Mouse (Mus musculus): ENCODE results near the gene Pfkp. TPM values are rescaled to one million over a fixed set of nuclear protein-coding genes. Genes with fewer than 3 reads are reported as not detected.

Gene Pfkp
- polyA plus RNA-seq, 1 experiment from 2014 or later: 34.7 TPM

- Histone ChIP-seq H3K4me1 (ENCODE audit: control insufficient read depth, insufficient read depth, low read length) (no peaks in the 10 kb centered on the region), H3K4me3 (ENCODE audit: low read depth, low read length) (no peak overlapping the region), H3K9ac (ENCODE audit: low read length) (no peak overlapping the region), H3K9me3 (ENCODE audit: control insufficient read depth, low read length) (no peaks in the 10 kb centered on the region), H3K27me3 (ENCODE audit: control insufficient read depth, insufficient read depth, low read length) (no peaks in the 10 kb centered on the region), H3K36me3 (ENCODE audit: control insufficient read depth, insufficient read depth, low read length) (no peaks in the 10 kb centered on the region), H3K27ac (ENCODE audit: low read depth, low read length) (no peak overlapping the region), H3K4me2 (no peak overlapping the region)
- 81% methylated on average over 1 of the region's 1 CpGs for WGBS
- peak; percentile 57 for DNase-seq (ENCODE audit: low spot score, missing footprints)
- ATAC-seq (ENCODE audit: low FRiP score): no peak
Observed at GRCm38 (mm10) chr13:6641497-6641896, 7.1 kb downstream of the Pfkp start.

GRCm38 (mm10) chr13:6639507-6640030, 9.0 kb downstream of the Pfkp start:
- WGBS: 79% methylated on average over 5 of the region's 5 CpGs
- Histone ChIP-seq H3K9ac (ENCODE audit: low read length) (no peak overlapping the region), H3K36me3 (ENCODE audit: control insufficient read depth, insufficient read depth, low read length) (no peaks in the 10 kb centered on the region), H3K9me3 (ENCODE audit: control insufficient read depth, low read length) (no peaks in the 10 kb centered on the region), H3K4me1 (ENCODE audit: control insufficient read depth, insufficient read depth, low read length) (no peaks in the 10 kb centered on the region), H3K4me3 (ENCODE audit: low read depth, low read length) (no peak overlapping the region), H3K4me2 (no peak overlapping the region), H3K27ac (ENCODE audit: low read depth, low read length) (no peak overlapping the region), H3K27me3 (ENCODE audit: control insufficient read depth, insufficient read depth, low read length) (no peaks in the 10 kb centered on the region)
- no peak for DNase-seq (ENCODE audit: low spot score, missing footprints)
- ATAC-seq (ENCODE audit: low FRiP score): no peak

DNA sequence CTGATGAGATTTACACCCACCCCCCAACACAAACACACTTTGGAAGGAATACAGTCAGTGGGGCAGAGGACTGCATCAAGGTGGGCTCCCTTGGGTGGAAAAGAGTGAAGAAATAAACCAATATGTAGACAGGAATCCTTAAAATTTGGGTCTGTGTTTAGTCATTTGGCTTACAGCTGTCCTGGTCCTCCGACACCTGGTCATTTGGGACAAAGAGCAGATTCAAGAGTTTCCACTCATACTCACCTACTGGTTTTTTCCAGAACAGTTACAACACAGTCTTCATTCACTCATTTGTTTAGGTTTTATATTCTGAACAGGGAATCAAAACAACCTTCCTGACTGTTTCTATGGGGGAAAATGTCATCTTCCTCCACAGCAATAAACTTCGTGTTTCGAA, 9.6 kb downstream of the Pfkp start:
- WGBS: 92% methylated on average over 3 of the region's 3 CpGs
- H3K4me1 ChIP-seq (ENCODE audit: control insufficient read depth, insufficient read depth, low read length): no peaks in the 10 kb centered on the region
- no peak overlapping the region for H3K4me2 ChIP-seq
- H3K27ac ChIP-seq (ENCODE audit: low read depth, low read length): no peak overlapping the region
- H3K36me3 ChIP-seq (ENCODE audit: control insufficient read depth, insufficient read depth, low read length): no peaks in the 10 kb centered on the region
- H3K4me3 ChIP-seq (ENCODE audit: low read depth, low read length): no peak overlapping the region
- DNase-seq (ENCODE audit: low spot score, missing footprints): no peak
- H3K9ac ChIP-seq (ENCODE audit: low read length): no peak overlapping the region
- H3K9me3 ChIP-seq (ENCODE audit: control insufficient read depth, low read length): no peaks in the 10 kb centered on the region
- H3K27me3 ChIP-seq (ENCODE audit: control insufficient read depth, insufficient read depth, low read length): no peaks in the 10 kb centered on the region
- no peak for ATAC-seq (ENCODE audit: low FRiP score)

DNA sequence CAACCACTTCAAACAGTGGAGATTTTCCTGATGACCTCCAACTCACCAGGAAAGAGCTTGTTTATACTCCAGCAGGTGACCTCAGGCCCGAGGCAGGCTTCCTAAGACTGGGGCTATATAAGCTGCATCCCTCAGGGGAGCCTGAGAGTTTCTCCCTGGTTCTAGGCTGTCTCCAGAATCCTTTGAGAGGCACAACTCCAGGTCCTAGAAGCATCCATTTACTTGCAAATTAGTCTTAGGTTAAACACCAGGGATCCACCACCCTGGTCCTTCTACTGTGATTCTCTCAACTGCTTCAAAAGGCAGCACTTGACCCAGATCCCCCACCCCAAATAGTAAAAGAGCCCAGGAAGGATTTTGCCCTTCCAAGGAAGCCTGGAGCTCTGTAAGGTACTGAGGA, 10.2 kb downstream of the Pfkp start:
- Histone ChIP-seq H3K4me1 (ENCODE audit: control insufficient read depth, insufficient read depth, low read length) (no peaks in the 10 kb centered on the region), H3K9ac (ENCODE audit: low read length) (no peak overlapping the region), H3K36me3 (ENCODE audit: control insufficient read depth, insufficient read depth, low read length) (no peaks in the 10 kb centered on the region), H3K27me3 (ENCODE audit: control insufficient read depth, insufficient read depth, low read length) (no peaks in the 10 kb centered on the region), H3K4me3 (ENCODE audit: low read depth, low read length) (no peak overlapping the region), H3K4me2 (no peak overlapping the region), H3K9me3 (ENCODE audit: control insufficient read depth, low read length) (no peaks in the 10 kb centered on the region), H3K27ac (ENCODE audit: low read depth, low read length) (no peak overlapping the region)
- ATAC-seq (ENCODE audit: low FRiP score) (no peak), DNase-seq (ENCODE audit: low spot score, missing footprints) (peak; percentile 47)
- WGBS: 52% methylated on average over 1 of the region's 1 CpGs

GRCm38 (mm10) chr13:6637534-6638124, 10.9 kb downstream of the Pfkp start:
- Histone ChIP-seq H3K4me2 (no peak overlapping the region), H3K4me3 (ENCODE audit: low read depth, low read length) (no peak overlapping the region), H3K9ac (ENCODE audit: low read length) (no peak overlapping the region), H3K36me3 (ENCODE audit: control insufficient read depth, insufficient read depth, low read length) (no peaks in the 10 kb centered on the region), H3K27ac (ENCODE audit: low read depth, low read length) (no peak overlapping the region), H3K9me3 (ENCODE audit: control insufficient read depth, low read length) (no peaks in the 10 kb centered on the region), H3K4me1 (ENCODE audit: control insufficient read depth, insufficient read depth, low read length) (no peaks in the 10 kb centered on the region), H3K27me3 (ENCODE audit: control insufficient read depth, insufficient read depth, low read length) (no peaks in the 10 kb centered on the region)
- ATAC-seq (ENCODE audit: low FRiP score) (no peak), DNase-seq (ENCODE audit: low spot score, missing footprints) (peak; percentile 57)
- WGBS: 90% methylated on average over 6 of the region's 7 CpGs

- Histone ChIP-seq H3K27ac (ENCODE audit: low read depth, low read length) (no peak overlapping the region), H3K4me3 (ENCODE audit: low read depth, low read length) (no peak overlapping the region), H3K4me2 (no peak overlapping the region), H3K9ac (ENCODE audit: low read length) (no peak overlapping the region), H3K27me3 (ENCODE audit: control insufficient read depth, insufficient read depth, low read length) (no peaks in the 10 kb centered on the region), H3K36me3 (ENCODE audit: control insufficient read depth, insufficient read depth, low read length) (no peaks in the 10 kb centered on the region), H3K4me1 (ENCODE audit: control insufficient read depth, insufficient read depth, low read length) (no peaks in the 10 kb centered on the region), H3K9me3 (ENCODE audit: control insufficient read depth, low read length) (no peaks in the 10 kb centered on the region)
- DNase-seq (ENCODE audit: low spot score, missing footprints) (peak; percentile 49), ATAC-seq (ENCODE audit: low FRiP score) (no peak)
- 92% methylated on average over 4 of the region's 4 CpGs for WGBS
Observed at GRCm38 (mm10) chr13:6636976-6637375, 11.6 kb downstream of the Pfkp start.

DNA sequence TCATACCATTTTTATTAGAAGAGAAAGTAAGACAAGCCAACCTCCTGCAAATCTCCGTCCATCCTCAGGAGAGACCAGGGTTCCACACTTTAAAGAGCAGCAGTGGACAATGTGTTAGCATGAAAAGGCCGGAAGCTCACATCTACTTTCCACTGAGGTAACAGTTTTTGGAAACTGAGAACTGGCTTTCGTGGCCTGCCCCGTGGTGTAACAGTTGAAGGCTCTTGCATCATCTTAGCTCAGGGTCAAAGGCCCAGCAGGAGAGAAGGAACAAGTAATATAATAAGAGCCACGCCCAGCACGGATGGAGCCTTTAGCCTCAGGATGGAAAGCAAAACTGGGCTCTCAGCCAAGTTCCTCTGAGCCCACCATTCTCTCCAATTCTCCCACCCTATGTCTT, 12.1 kb downstream of the Pfkp start:
- WGBS: 83% methylated on average over 6 of the region's 6 CpGs
- Histone ChIP-seq H3K9ac (ENCODE audit: low read length) (no peak overlapping the region), H3K36me3 (ENCODE audit: control insufficient read depth, insufficient read depth, low read length) (no peaks in the 10 kb centered on the region), H3K4me1 (ENCODE audit: control insufficient read depth, insufficient read depth, low read length) (no peaks in the 10 kb centered on the region), H3K4me2 (no peak overlapping the region), H3K9me3 (ENCODE audit: control insufficient read depth, low read length) (no peaks in the 10 kb centered on the region), H3K27me3 (ENCODE audit: control insufficient read depth, insufficient read depth, low read length) (no peaks in the 10 kb centered on the region), H3K4me3 (ENCODE audit: low read depth, low read length) (no peak overlapping the region), H3K27ac (ENCODE audit: low read depth, low read length) (no peak overlapping the region)
- ATAC-seq (ENCODE audit: low FRiP score) (no peak), DNase-seq (ENCODE audit: low spot score, missing footprints) (no peak)

DNA sequence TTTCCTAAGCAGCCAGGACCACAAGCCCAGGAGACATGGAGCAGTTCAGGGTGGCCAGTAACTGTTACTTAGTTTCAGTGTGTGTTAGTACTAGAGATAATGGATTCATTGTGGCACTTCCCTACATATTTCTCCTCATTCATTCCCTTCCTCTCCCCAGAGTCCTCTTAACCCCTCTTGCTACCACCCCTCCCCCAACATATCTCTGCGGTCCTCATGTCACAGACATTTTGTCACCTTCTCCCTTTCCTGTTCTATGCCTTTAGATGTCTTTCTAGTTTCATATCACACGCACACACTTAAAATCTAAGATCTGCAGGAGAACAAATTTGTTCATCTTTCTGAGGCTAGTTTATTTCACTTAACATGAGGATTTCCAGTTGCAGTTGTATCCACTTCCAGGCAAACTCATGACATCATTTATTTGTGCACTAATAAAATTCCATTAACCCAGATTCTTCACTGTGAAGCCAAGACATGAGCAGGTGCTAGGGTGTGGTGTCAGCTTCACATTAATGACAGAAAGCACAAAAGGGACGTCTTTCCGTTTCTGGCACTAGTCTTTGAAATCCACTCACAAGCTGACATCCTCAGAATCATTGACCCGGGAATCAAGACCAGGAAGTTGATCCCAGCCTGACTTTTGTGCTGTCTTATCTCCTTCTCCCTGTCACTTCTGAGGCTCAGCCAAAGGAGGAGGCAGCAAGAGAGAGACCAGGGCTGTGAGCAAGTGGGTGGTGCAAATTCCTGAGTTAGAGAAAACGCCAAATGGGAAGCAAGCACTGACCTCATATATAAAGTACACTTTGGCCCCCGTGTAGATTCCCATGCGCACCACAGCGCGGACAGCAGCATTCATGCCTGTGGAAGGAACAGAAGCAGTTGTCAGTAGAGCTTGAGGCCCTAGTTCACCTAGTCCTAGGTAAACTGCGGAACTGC, 13.2 kb downstream of the Pfkp start:
- no peak overlapping the region for H3K9ac ChIP-seq (ENCODE audit: low read length)
- H3K36me3 ChIP-seq (ENCODE audit: control insufficient read depth, insufficient read depth, low read length): no peaks in the 10 kb centered on the region
- no peaks in the 10 kb centered on the region for H3K4me1 ChIP-seq (ENCODE audit: control insufficient read depth, insufficient read depth, low read length)
- no peak overlapping the region for H3K4me2 ChIP-seq
- H3K4me3 ChIP-seq (ENCODE audit: low read depth, low read length): no peak overlapping the region
- no peaks in the 10 kb centered on the region for H3K27me3 ChIP-seq (ENCODE audit: control insufficient read depth, insufficient read depth, low read length)
- no peaks in the 10 kb centered on the region for H3K9me3 ChIP-seq (ENCODE audit: control insufficient read depth, low read length)
- ATAC-seq (ENCODE audit: low FRiP score): no peak
- peak; percentile 73 for DNase-seq (ENCODE audit: low spot score, missing footprints)
- 78% methylated on average over 11 of the region's 11 CpGs for WGBS
- H3K27ac ChIP-seq (ENCODE audit: low read depth, low read length): no peak overlapping the region

DNA sequence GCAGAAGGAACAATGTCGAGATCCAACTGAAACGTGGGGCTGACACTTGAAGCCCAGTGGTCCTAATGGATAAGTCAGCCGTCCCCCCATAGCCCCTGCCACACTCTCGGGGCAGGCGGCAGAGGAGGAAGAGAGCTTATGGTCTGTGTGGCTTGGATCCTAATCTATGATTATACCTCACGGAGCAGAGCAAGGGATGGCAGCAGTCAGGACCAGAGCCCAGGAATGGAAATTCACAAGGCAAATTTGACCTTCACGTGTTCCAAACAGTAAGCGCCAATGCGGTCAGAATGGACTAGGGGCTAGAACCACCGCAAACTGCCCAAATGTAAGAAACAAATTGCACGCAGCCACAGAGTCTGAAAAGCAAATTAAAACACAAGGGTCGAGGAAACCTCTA, 14.5 kb downstream of the Pfkp start:
- DNase-seq (ENCODE audit: low spot score, missing footprints) (peak; percentile 75), ATAC-seq (ENCODE audit: low FRiP score) (no peak)
- WGBS: 89% methylated on average over 12 of the region's 12 CpGs
- Histone ChIP-seq H3K4me2 (no peak overlapping the region), H3K27me3 (ENCODE audit: control insufficient read depth, insufficient read depth, low read length) (no peaks in the 10 kb centered on the region), H3K4me1 (ENCODE audit: control insufficient read depth, insufficient read depth, low read length) (no peaks in the 10 kb centered on the region), H3K36me3 (ENCODE audit: control insufficient read depth, insufficient read depth, low read length) (no peaks in the 10 kb centered on the region), H3K9ac (ENCODE audit: low read length) (no peak overlapping the region), H3K4me3 (ENCODE audit: low read depth, low read length) (no peak overlapping the region), H3K27ac (ENCODE audit: low read depth, low read length) (no peak overlapping the region), H3K9me3 (ENCODE audit: control insufficient read depth, low read length) (no peaks in the 10 kb centered on the region)
